Mouse (Mus musculus) stomach, embryonic 16.5 days (tissue): ENCODE results near the gene Hdac4. TPM values are rescaled to one million over a fixed set of nuclear protein-coding genes. Genes with fewer than 3 reads are reported as not detected.

Source experiments
- ATAC-seq: fragments of 200-750 bp; cut with Nextera tagmentation; 2 replicates; pipeline ENCODE4 v1.8.0; 2017; ENCODE audit warnings: moderate number of reproducible peaks, moderate TSS enrichment; ENCODE audit not compliant: insufficient read depth, low FRiP score
- H3K27ac ChIP-seq: fragments of 300-500 bp; sonication (generic); 2 replicates; pipeline ENCODE4 v1.5.1; 2014; ENCODE audit warnings: low read length
- H3K27me3 ChIP-seq: fragments of 300-500 bp; sonication (generic); 2 replicates; pipeline ENCODE4 v1.6.1; 2014; ENCODE audit warnings: low read length, control low read depth, mixed read lengths; ENCODE audit not compliant: control insufficient read depth, insufficient read depth
- H3K36me3 ChIP-seq: fragments of 300-500 bp; sonication (generic); 2 replicates; pipeline ENCODE4 v1.6.1; 2014; ENCODE audit warnings: low read length; ENCODE audit not compliant: control insufficient read depth, insufficient read depth
- H3K4me1 ChIP-seq: fragments of 300-500 bp; sonication (generic); 2 replicates; pipeline ENCODE4 v1.6.1; 2014; ENCODE audit warnings: low read length, control low read depth, mixed read lengths; ENCODE audit not compliant: control insufficient read depth, insufficient read depth
- H3K4me2 ChIP-seq: fragments of 300-500 bp; sonication (generic); 2 replicates; pipeline ENCODE4 v1.6.1; 2014; ENCODE audit warnings: low read depth, low read length, mixed read lengths
- H3K4me3 ChIP-seq: fragments of 300-500 bp; sonication (generic); replicated peaks from 2 replicates; pipeline ENCODE4 v1.5.1; 2014; ENCODE audit warnings: mild to moderate bottlenecking, low read length
- H3K9ac ChIP-seq: fragments of 300-500 bp; sonication (generic); 2 replicates; pipeline ENCODE4 v1.6.1; 2014; ENCODE audit warnings: low read length
- H3K9me3 ChIP-seq: fragments of 300-500 bp; sonication (generic); replicated peaks from 2 replicates; pipeline ENCODE4 v1.6.1; 2016; ENCODE audit warnings: low read length, control low read depth; ENCODE audit not compliant: control insufficient read depth
- WGBS: fragments of 180-500 bp; shearing (Covaris S2); extraction: QIAGEN DNeasy Blood & Tissue Kit; methylation state at CpG from one replicate; pipeline ENCODE4 v1.1.7; 2014; 5-methylcytosine and 5-hydroxymethylcytosine counted together
- polyA plus RNA-seq: library from polyadenylated mRNA; unstranded; fragments of >200 nt; fragmentation: Nextera tagmentation; extraction: Ambion mirVana; gene quantifications from 2 replicates; pipeline ENCODE4 v1.2.1, GENCODE M21; 2015

Gene Hdac4
- polyA plus RNA-seq, 1 experiment from 2014 or later = 15.7 TPM

DNA sequence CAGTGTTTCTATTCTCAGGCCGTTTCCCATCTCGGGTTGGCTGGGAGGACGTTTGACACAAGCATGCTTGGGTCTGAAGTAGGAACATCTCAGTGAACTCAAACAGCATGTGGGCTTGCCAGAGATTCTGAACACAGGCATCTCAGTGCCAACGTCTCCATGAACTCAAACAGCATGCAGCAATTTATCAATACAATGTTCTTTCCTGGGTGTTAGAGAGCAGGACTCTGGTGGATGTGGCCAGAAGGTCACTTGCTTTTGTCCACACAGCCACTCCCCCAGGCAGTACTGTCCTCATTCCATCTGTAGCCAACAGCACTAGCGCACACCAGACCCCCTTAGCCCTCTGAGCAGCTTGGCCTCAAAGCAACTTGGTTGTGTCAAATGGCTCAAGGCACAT, 274.2 kb downstream of the Hdac4 start:
- Histone ChIP-seq H3K9me3 (no peaks in the 10 kb centered on the region), H3K4me2 (no peak overlapping the region), H3K27ac (no peak overlapping the region), H3K27me3 (no peaks in the 10 kb centered on the region), H3K4me1 (peaks cover 20% of the 10 kb centered on the region), H3K9ac (no peak overlapping the region), H3K4me3 (no peak overlapping the region), H3K36me3 (no peaks in the 10 kb centered on the region)
- no peak for ATAC-seq
- 51% methylated on average over 5 of the region's 5 CpGs for WGBS

- H3K4me3 ChIP-seq = no peak overlapping the region
- no peak overlapping the region for H3K9ac ChIP-seq
- H3K27ac ChIP-seq = no peak overlapping the region
- H3K9me3 ChIP-seq = no peaks in the 10 kb centered on the region
- WGBS = 50% methylated on average over 7 of the region's 7 CpGs
- ATAC-seq = no peak
- H3K4me1 ChIP-seq = peaks cover 21% of the 10 kb centered on the region
- H3K4me2 ChIP-seq = no peak overlapping the region
- H3K27me3 ChIP-seq = no peaks in the 10 kb centered on the region
- no peaks in the 10 kb centered on the region for H3K36me3 ChIP-seq
Observed at GRCm38 (mm10) chr1:91920038-91920589, 275.4 kb downstream of the Hdac4 start.

DNA sequence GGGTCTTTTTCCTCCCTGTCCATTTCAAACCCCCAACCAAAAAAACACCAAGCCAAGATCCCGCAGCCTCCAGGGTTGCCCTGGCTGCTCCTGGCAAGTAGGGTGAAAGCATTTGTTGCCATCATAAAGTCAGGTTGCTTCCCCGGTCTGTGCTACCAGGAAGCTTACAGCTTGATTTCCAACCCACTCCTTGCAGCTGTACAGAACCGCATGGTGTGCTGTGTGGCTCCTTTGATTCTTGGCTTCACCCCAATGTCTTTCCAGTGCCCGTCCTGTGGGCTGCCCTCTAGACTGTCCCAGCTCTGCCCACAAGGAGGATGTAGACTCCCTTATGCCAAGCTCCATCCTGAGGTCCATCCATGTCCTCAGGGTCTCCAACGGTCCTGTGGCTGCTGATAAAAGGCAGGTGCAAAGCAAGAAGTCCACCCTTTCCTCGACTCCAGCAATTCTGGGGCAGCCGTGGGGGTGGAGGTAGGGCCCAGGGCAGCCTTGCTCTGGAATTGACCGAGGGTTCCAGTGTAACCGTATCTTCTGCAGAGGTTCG, 277.2 kb downstream of the Hdac4 start:
- peaks cover 26% of the 10 kb centered on the region for H3K4me1 ChIP-seq
- no peak overlapping the region for H3K27ac ChIP-seq
- 83% methylated on average over 10 of the region's 10 CpGs for WGBS
- no peak overlapping the region for H3K4me3 ChIP-seq
- ATAC-seq = no peak
- H3K9ac ChIP-seq = no peak overlapping the region
- H3K4me2 ChIP-seq = no peak overlapping the region
- H3K27me3 ChIP-seq = no peaks in the 10 kb centered on the region
- no peaks in the 10 kb centered on the region for H3K36me3 ChIP-seq
- no peaks in the 10 kb centered on the region for H3K9me3 ChIP-seq

DNA sequence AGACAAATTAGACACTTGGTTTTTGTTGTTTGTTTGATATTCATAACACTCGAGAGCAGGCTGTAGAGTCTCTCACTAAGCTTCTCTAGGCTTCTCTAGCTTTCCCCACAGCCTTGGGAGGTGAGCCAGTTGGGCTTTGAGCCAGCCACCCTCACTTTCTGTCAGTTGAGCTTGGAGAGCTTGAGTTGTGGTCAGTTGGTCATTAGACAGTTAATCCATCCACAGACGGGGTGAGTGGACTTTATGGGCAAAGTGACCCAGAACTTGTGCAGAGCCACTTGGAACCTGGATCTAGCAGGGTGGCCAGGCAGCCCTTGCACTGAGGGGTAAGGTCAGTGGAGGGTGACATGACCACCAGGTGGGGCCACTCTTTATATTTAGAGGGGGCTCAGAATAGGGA, 277.9 kb downstream of the Hdac4 start:
- no peak overlapping the region for H3K4me3 ChIP-seq
- H3K27ac ChIP-seq = no peak overlapping the region
- H3K4me1 ChIP-seq = peaks cover 32% of the 10 kb centered on the region
- H3K9me3 ChIP-seq = no peaks in the 10 kb centered on the region
- no peak overlapping the region for H3K9ac ChIP-seq
- WGBS = 44% methylated on average over 2 of the region's 2 CpGs
- no peaks in the 10 kb centered on the region for H3K36me3 ChIP-seq
- ATAC-seq = no peak
- H3K4me2 ChIP-seq = no peak overlapping the region
- no peaks in the 10 kb centered on the region for H3K27me3 ChIP-seq

DNA sequence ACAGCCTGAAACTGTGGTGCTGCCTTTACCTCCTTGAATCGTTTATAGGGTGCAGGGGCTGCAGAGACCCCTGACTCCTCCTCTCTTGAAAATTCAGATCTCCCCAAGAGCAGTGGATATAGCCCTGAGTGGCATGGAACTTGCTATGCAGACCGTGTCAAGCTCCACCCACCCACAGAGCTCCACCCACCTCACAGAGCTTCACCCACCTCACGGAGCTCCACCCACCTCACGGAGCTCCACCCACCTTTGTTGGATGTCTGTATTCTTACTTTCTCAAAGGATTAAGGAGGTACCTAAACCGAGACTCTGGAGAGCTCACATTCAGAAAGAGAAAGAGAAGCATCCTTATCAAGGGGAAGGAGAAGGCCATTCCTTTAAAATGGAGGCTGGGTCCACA, 279.5 kb downstream of the Hdac4 start:
- Histone ChIP-seq H3K4me1 (peaks cover 34% of the 10 kb centered on the region), H3K4me2 (no peak overlapping the region), H3K4me3 (no peak overlapping the region), H3K9me3 (no peaks in the 10 kb centered on the region), H3K9ac (no peak overlapping the region), H3K36me3 (no peaks in the 10 kb centered on the region), H3K27me3 (no peaks in the 10 kb centered on the region), H3K27ac (no peak overlapping the region)
- 76% methylated on average over 5 of the region's 5 CpGs for WGBS
- no peak for ATAC-seq

- Histone ChIP-seq H3K36me3 (no peaks in the 10 kb centered on the region), H3K27ac (peak overlapping the region; percentile 4; the same call in 1 of the 2 replicates), H3K4me2 (no peak overlapping the region), H3K9ac (no peak overlapping the region), H3K4me3 (no peak overlapping the region), H3K9me3 (no peaks in the 10 kb centered on the region), H3K27me3 (no peaks in the 10 kb centered on the region), H3K4me1 (peaks cover 27% of the 10 kb centered on the region)
- WGBS = 35% methylated on average over 3 of the region's 3 CpGs
- peak; percentile 74; the same call in 1 of the 2 replicates for ATAC-seq
Observed at GRCm38 (mm10) chr1:91914648-91915047, 280.9 kb downstream of the Hdac4 start.

DNA sequence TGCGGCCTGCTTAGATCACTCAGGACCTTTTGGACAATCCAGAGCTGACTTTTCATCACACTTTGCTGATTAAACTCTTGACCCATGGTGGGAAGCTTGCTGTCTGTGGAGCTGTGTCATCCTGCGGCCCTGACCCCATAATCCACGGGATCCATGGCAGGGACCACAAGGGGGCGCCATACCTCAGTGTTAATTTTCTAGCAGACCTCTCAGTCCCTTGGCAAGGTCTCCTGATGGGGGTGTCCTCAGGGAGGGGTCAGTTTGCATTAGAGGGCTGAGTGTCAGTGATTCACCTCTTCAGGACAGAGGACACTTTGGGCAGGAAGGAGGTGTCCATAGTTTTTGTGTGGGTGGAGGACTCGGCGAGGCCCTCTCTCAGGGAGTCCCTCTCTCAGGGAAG, 281.6 kb downstream of the Hdac4 start:
- WGBS = 60% methylated on average over 6 of the region's 6 CpGs
- H3K4me2 ChIP-seq = no peak overlapping the region
- ATAC-seq = no peak
- H3K9ac ChIP-seq = no peak overlapping the region
- H3K4me3 ChIP-seq = no peak overlapping the region
- no peaks in the 10 kb centered on the region for H3K27me3 ChIP-seq
- H3K4me1 ChIP-seq = peaks cover 27% of the 10 kb centered on the region
- H3K9me3 ChIP-seq = no peaks in the 10 kb centered on the region
- no peak overlapping the region for H3K27ac ChIP-seq
- H3K36me3 ChIP-seq = no peaks in the 10 kb centered on the region

- H3K27ac ChIP-seq = peak overlapping the region; percentile 64
- 33% methylated on average over 10 of the region's 10 CpGs for WGBS
- H3K4me1 ChIP-seq = peaks cover 27% of the 10 kb centered on the region
- no peaks in the 10 kb centered on the region for H3K36me3 ChIP-seq
- H3K9me3 ChIP-seq = no peaks in the 10 kb centered on the region
- H3K27me3 ChIP-seq = no peaks in the 10 kb centered on the region
- no peak overlapping the region for H3K4me3 ChIP-seq
- ATAC-seq = peak; percentile 58
- H3K9ac ChIP-seq = 0 out of 2 replicates have a peak overlapping the region, but pooled peaks have one; percentile 9
- no peak overlapping the region for H3K4me2 ChIP-seq
Observed at GRCm38 (mm10) chr1:91912227-91913119, 283.0 kb downstream of the Hdac4 start.

DNA sequence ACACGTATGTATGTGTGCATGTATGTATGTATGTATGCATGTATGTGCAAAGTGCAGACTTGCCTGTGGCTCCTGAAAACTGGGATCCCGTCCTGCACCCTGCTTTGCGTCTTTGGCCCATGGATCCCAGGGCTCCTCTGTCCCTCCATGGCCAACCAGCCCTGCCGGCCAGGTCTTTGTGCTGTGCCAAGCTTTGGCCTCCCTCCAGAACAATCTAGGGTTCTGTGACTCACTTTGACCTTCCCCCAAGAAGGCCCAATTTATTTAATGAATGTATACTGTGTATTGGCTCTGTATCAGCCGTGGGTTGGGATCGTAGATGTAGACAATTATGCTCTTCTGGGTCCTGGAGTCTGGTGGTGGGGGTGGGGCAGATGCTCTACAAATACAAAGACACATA, 290.2 kb downstream of the Hdac4 start:
- Histone ChIP-seq H3K4me2 (no peak overlapping the region), H3K27me3 (no peaks in the 10 kb centered on the region), H3K9ac (no peak overlapping the region), H3K27ac (no peak overlapping the region), H3K9me3 (no peaks in the 10 kb centered on the region), H3K4me1 (peaks cover 7% of the 10 kb centered on the region; the same call in 1 of the 2 replicates), H3K36me3 (no peaks in the 10 kb centered on the region), H3K4me3 (no peak overlapping the region)
- no peak for ATAC-seq
- 75% methylated on average over 6 of the region's 6 CpGs for WGBS
